Mouse (Mus musculus): ENCODE results near the gene Fam83g. TPM values are rescaled to one million over a fixed set of nuclear protein-coding genes. Genes with fewer than 3 reads are reported as not detected.

The Fam83g gene
- 0.25 and 0.46 TPM in 2 replicates for polyA plus RNA-seq (2012)

DNA sequence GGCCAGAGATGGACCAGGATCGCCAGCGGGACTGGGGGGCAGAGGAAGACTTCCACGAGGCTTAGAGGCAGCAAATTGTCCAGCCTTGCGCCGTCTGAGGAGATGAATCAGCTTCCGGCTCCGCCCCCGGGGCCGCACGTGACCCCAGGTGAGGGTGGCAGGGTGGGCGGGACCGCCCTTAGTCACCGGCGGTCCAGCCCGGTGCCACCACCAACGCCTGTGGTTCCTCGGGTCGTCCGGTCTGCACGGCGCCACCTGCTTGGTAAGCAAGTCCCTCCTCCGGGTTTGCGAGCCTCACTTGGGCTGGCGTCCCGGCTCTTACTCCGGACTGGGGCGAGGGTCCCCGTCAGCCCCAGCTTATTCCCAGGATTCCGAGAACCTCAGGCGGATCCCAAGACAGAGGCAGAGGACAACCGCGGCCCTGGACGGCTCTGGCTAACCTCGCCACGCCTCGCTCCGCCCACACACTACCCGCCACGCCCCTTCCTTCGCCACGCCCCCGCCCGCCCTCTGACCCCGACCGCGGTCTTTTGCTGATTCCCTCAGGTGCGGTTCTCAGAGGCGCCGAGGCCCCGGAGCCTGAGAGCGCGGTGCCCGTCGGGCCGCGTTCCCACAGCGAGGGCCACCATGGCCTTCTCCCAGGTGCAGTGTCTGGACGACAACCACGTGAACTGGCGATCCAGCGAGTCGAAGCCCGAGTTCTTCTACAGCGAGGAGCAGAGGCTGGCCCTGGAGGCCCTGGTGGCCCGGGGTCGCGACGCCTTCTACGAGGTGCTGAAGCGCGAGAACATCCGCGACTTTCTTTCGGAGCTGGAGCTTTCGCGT lies at the start of gene Fam83g:
Gene Fam83g (plus strand): TSS at position 185 of the 825 bp plus-strand sequence.

DNA sequence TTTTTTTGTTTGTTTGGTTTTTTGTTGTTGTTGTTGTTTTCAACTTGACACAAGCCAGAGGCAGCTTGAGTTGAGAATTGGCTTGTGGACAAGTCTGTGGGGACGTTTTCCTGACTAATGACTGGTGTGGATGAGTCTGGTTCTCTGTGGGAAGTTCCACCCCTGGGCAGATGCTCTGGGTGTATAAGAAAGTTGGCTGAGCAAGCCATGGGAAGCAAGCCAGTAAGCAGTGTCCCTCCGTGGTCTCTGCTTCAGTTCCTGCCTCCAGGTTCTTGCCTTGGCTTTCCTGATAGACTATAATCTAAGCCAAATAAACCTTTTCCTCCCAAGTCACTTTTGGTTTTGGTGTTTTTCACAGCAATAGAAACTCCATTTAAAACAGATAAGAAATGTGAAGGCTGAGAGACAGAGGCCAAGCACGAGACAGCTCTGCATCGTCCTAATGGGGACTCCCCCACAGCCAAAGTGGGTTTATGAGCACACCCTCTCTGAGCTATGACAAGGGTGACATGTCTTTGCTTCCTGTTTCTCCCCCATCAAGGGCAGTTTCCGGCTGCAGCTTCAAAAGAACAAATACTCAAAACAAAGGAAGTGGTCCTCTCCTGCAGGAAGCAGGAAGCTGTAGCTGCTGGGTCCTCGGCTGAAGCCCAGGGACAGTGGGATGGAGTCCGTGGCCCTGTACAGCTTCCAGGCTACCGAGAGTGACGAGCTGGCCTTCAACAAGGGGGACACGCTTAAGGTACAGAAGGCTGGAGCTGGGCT lies 31.0 kb upstream of the Fam83g start, which contains the start of gene Grap:
Gene Grap (plus strand): TSS at position 580 of the 762 bp plus-strand sequence.

DNA sequence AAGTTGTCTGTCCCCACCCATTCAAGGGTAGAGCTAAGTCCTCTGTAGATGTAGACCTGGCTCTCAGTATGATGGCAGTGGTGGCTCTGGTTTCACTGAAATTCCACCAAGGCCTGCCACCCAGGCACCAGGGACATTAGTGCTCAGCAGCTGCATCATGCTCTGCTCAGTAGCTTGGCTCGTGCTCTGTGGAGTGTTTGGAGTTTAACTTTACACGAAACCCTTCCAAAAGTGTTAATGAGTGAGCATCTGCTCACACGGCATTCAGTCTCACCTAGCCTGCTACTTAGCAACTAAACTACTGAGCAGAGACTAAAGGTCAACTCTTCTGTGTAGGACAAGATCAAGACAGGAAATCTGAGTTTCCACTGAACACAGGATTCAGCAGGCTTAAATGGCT lies 36.7 kb downstream of the Fam83g start, which contains the start of gene Slc5a10:
Gene Slc5a10 (minus strand): TSS at position 191 of the 400 bp plus-strand sequence.

Other genes starting within 250 kb of the Fam83g start
- not detected in 2 replicates for gene Rnf112, start 230.0 kb upstream of the Fam83g start, polyA plus RNA-seq (2012)
- gene Mfap4, start 198.7 kb upstream of the Fam83g start, polyA plus RNA-seq (2012), result not detected in 2 replicates
- 33.6 and 37.7 TPM in 2 replicates for gene Mapk7, start 189.7 kb upstream of the Fam83g start, polyA plus RNA-seq (2012)
- 1.7 and 1.8 TPM in 2 replicates for gene B9d1, start 178.9 kb upstream of the Fam83g start, polyA plus RNA-seq (2012)
- gene Epn2, start 104.4 kb upstream of the Fam83g start, polyA plus RNA-seq (2012), result 0.11 and 0.22 TPM in 2 replicates
- 3.1 and 3.3 TPM in 2 replicates for gene Grap, start 30.8 kb upstream of the Fam83g start, polyA plus RNA-seq (2012)
- not detected in 2 replicates for gene Slc5a10, start 36.7 kb downstream of the Fam83g start, polyA plus RNA-seq (2012)
- 18.9 and 20.7 TPM in 2 replicates for gene Prpsap2, start 78.0 kb downstream of the Fam83g start, polyA plus RNA-seq (2012)
- gene Ulk2, start 171.0 kb downstream of the Fam83g start, polyA plus RNA-seq (2012), result 4.4 and 5.0 TPM in 2 replicates
- 28.7 and 34.9 TPM in 2 replicates for gene Akap10, start 246.2 kb downstream of the Fam83g start, polyA plus RNA-seq (2012)

Data from megakaryocyte-erythroid progenitor cell, adult 5 weeks (primary cell).